Mouse (Mus musculus) stomach, postnatal 0 days (tissue): ENCODE measurements around the gene Ppt2. TPM values are rescaled to one million over a fixed set of nuclear protein-coding genes. Genes with fewer than 3 reads are reported as not detected.

Experiments
- ATAC-seq: fragments of 200-750 bp; cut with Nextera tagmentation; 2 replicates; pipeline ENCODE4 v1.8.0; 2017; ENCODE audit not compliant: low FRiP score, low TSS enrichment
- DNase-seq: peaks from one replicate; pipeline ENCODE4 v3.0.0-alpha.2; 2016; ENCODE audit warnings: low spot score
- H3K27ac ChIP-seq: fragments of 300-500 bp; sonication (generic); replicated peaks from 2 replicates; pipeline ENCODE4 v1.5.1; 2014; ENCODE audit warnings: mild to moderate bottlenecking, control low read depth
- H3K27me3 ChIP-seq: fragments of 300-500 bp; sonication (generic); 2 replicates; pipeline ENCODE4 v1.6.1; 2014; ENCODE audit warnings: low read length; ENCODE audit not compliant: control insufficient read depth, insufficient read depth
- H3K36me3 ChIP-seq: fragments of 300-500 bp; sonication (generic); 2 replicates; pipeline ENCODE4 v1.6.1; 2014; ENCODE audit warnings: low read length, mixed read lengths; ENCODE audit not compliant: control insufficient read depth, insufficient read depth
- H3K4me1 ChIP-seq: fragments of 300-500 bp; sonication (generic); replicated peaks from 2 replicates; pipeline ENCODE4 v1.6.1; 2014; ENCODE audit warnings: antibody characterized with exemption; ENCODE audit not compliant: control insufficient read depth, insufficient read depth
- H3K4me2 ChIP-seq: fragments of 300-500 bp; sonication (generic); replicated peaks from 2 replicates; pipeline ENCODE4 v1.6.1; 2014; ENCODE audit warnings: low read depth, mild to moderate bottlenecking, control low read depth, moderate library complexity
- H3K4me3 ChIP-seq: fragments of 300-500 bp; sonication (generic); 2 replicates; pipeline ENCODE4 v1.5.1; 2014; ENCODE audit warnings: low read depth, low read length, control low read depth
- H3K9ac ChIP-seq: fragments of 300-500 bp; sonication (generic); 2 replicates; pipeline ENCODE4 v1.6.1; 2014; ENCODE audit warnings: mild to moderate bottlenecking, low read length, control low read depth, mixed read lengths
- H3K9me3 ChIP-seq: fragments of 300-500 bp; sonication (generic); 2 replicates; pipeline ENCODE4 v1.6.1; 2016; ENCODE audit warnings: low read length; ENCODE audit not compliant: control insufficient read depth
- CTCF ChIP-seq: IDR thresholded peaks from 2 replicates; pipeline ENCODE4 v1.5.1; 2016; ENCODE audit warnings: antibody characterized with exemption, low read depth, mild to moderate bottlenecking, moderate library complexity
- EP300 ChIP-seq: optimal IDR thresholded peaks from 2 replicates; pipeline ENCODE3; 2016; ENCODE audit warnings: antibody characterized with exemption
- WGBS: fragments of 180-500 bp; shearing (Covaris S2); extraction: QIAGEN DNeasy Blood & Tissue Kit; methylation state at CpG from one replicate; pipeline ENCODE4 v1.1.7; 2014; 5-methylcytosine and 5-hydroxymethylcytosine counted together
- polyA plus RNA-seq: library from polyadenylated mRNA; unstranded; fragments of >200 nt; fragmentation: Nextera tagmentation; extraction: Ambion mirVana; gene quantifications from 2 replicates; pipeline ENCODE4 v1.2.1, GENCODE M21; 2015

Ppt2 gene
- polyA plus RNA-seq, 1 experiment from 2014 or later = 16.5 TPM

DNA sequence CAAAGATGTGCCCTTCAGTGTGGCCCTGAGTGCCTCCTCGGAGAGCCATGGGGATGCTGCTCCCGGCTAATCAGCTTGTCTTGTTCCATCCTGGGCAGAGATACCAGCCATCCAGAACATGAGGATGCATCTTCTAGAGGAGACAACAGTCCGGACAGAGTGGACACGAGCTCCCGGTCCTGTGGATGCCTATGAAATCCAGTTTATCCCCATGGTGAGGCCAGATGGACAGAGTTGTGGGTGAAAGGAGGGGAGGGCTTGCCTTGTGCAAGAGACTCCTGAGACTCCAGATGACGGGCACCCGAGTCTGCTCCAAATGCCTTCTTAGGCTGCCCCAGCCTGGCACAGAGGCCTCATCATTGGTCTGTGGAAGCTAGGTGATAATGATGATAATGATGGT lies 44.8 kb upstream of the Ppt2 start:
- TF ChIP-seq EP300 (no peak), CTCF (no peak)
- H3K4me3 ChIP-seq = no peak overlapping the region
- 93% methylated on average over 7 of the region's 7 CpGs for WGBS
- no peaks in the 10 kb centered on the region for H3K36me3 ChIP-seq
- DNase-seq (no peak), ATAC-seq (no peak)
- no peak overlapping the region for H3K9ac ChIP-seq
- H3K27me3 ChIP-seq = peaks cover 9% of the 10 kb centered on the region; the same call in 1 of the 2 replicates
- H3K4me2 ChIP-seq = no peak overlapping the region
- no peaks in the 10 kb centered on the region for H3K9me3 ChIP-seq
- no peak overlapping the region for H3K27ac ChIP-seq
- peaks cover 3% of the 10 kb centered on the region; the same call in 1 of the 2 replicates for H3K4me1 ChIP-seq

GRCm38 (mm10) chr17:34672246-34672792 lies 44.0 kb upstream of the Ppt2 start:
- Histone ChIP-seq H3K4me3 (no peak overlapping the region), H3K4me1 (peaks cover 3% of the 10 kb centered on the region; the same call in 1 of the 2 replicates), H3K4me2 (no peak overlapping the region), H3K9ac (no peak overlapping the region), H3K27ac (no peak overlapping the region), H3K9me3 (no peaks in the 10 kb centered on the region), H3K27me3 (peaks cover 9% of the 10 kb centered on the region; the same call in 1 of the 2 replicates), H3K36me3 (no peaks in the 10 kb centered on the region)
- no peak for ATAC-seq
- no peak for TF ChIP-seq EP300
- no peak for TF ChIP-seq CTCF
- no peak for DNase-seq
- WGBS = 48% methylated on average over 49 of the region's 49 CpGs

GRCm38 (mm10) chr17:34671151-34672066 lies 43.1 kb upstream of the Ppt2 start:
- Histone ChIP-seq H3K9ac (peak overlapping the region; percentile 27), H3K9me3 (no peaks in the 10 kb centered on the region), H3K27me3 (peaks cover 9% of the 10 kb centered on the region; the same call in 1 of the 2 replicates), H3K4me1 (peaks cover 3% of the 10 kb centered on the region; the same call in 1 of the 2 replicates), H3K36me3 (no peaks in the 10 kb centered on the region), H3K4me2 (peak overlapping the region; percentile 37), H3K27ac (no peak overlapping the region), H3K4me3 (0 out of 2 replicates have a peak overlapping the region, but pooled peaks have one; percentile 4)
- no peak for DNase-seq
- ATAC-seq = peak; percentile 1; the same call in 1 of the 2 replicates
- WGBS = 20% methylated on average over 89 of the region's 93 CpGs
- TF ChIP-seq EP300 = no peak
- peak; percentile 46 for TF ChIP-seq CTCF

GRCm38 (mm10) chr17:34670235-34670634 lies 41.9 kb upstream of the Ppt2 start, which contains the start of gene Tnxb:
Gene Tnxb (plus strand): TSS chr17:34670535.
- TF ChIP-seq CTCF = no peak
- no peak for TF ChIP-seq EP300
- Histone ChIP-seq H3K4me1 (peaks cover 3% of the 10 kb centered on the region; the same call in 1 of the 2 replicates), H3K4me2 (peak within 1 kb of the TSS; percentile 37), H3K27me3 (peaks cover 9% of the 10 kb centered on the region; the same call in 1 of the 2 replicates), H3K4me3 (0 out of 2 replicates have a peak within 1 kb of the TSS, but pooled peaks have one; percentile 4), H3K27ac (no peak within 1 kb of the TSS), H3K36me3 (no peaks in the 10 kb centered on the region), H3K9me3 (no peaks in the 10 kb centered on the region), H3K9ac (no peak within 1 kb of the TSS; the same call in 1 of the 2 replicates)
- no peak for ATAC-seq
- WGBS = 56% methylated on average over 7 of the region's 7 CpGs
- no peak for DNase-seq

DNA sequence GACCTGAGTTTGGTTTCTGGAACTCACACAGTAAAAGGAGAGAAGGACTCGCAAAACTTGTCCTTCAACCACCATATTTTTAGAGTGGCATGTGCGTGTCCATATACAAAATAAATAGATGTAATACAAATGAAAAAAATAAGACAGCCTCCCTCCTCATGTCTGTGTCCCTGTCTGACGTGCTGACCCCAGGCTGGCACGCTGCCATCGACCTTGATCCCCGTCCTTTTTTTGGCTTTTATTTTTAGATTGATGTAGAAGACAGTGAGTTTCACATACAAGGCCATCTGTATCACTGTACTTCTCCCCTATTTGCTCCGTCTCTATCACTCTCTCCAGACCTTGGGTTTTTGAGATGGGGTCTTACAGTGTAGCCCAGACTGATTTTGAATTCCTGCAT lies 36.2 kb upstream of the Ppt2 start:
- H3K36me3 ChIP-seq = no peaks in the 10 kb centered on the region
- no peak for ATAC-seq
- H3K9ac ChIP-seq = no peak overlapping the region
- TF ChIP-seq CTCF (no peak), EP300 (no peak)
- H3K9me3 ChIP-seq = no peaks in the 10 kb centered on the region
- DNase-seq = no peak
- no peaks in the 10 kb centered on the region for H3K27me3 ChIP-seq
- no peak overlapping the region for H3K4me2 ChIP-seq
- no peak overlapping the region for H3K4me3 ChIP-seq
- WGBS = 61% methylated on average over 7 of the region's 7 CpGs
- no peaks in the 10 kb centered on the region for H3K4me1 ChIP-seq
- no peak overlapping the region for H3K27ac ChIP-seq
